Mouse (Mus musculus) olfactory bulb, adult 2 months (tissue): ENCODE measurements around the gene Grm1.
"Not testable (repeated sequence)": the region's sequence is repeated elsewhere in the genome, so short reads cannot be mapped to it uniquely, and the experiment has no call there.

Experiments
- CTCF ChIP-seq: fragments of 200-500 bp; IDR thresholded peaks from 2 replicates; pipeline ENCODE4 v1.5.1; 2012; ENCODE audit warnings: low read depth, mild to moderate bottlenecking, low read length, moderate library complexity; ENCODE audit not compliant: insufficient read depth
- POLR2A ChIP-seq: fragments of 200-500 bp; IDR thresholded peaks from 2 replicates; pipeline ENCODE4 v1.6.1; 2012; ENCODE audit warnings: mild to moderate bottlenecking, low read depth, low read length, moderate library complexity; ENCODE audit not compliant: insufficient read depth

DNA sequence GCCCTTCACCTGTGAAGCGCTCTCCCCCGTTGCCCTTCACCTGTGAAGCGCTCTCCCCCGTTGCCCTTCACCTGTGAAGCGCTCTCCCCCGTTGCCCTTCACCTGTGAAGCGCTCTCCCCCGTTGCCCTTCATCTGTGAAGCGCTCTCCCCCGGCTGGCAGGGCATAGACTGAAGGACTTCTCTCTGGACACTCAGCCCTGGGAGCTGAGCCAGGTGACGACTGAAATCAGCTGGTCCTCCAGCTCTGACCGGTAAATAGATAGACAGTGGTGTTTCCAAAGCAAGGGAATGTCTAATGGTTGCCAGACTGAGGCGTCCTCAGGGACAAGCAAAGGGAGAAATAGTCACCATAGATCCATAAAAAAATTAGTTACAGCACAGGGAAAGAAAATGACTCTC is 36.7 kb downstream of the Grm1 start:
- not testable (repeated sequence) for TF ChIP-seq CTCF, POLR2A
